Mouse (Mus musculus): ENCODE measurements around the gene Shc3. TPM values are rescaled to one million over a fixed set of nuclear protein-coding genes. Genes with fewer than 3 reads are reported as not detected.

The Shc3 gene
- polyA plus RNA-seq (2015; fragmentation: Nextera tagmentation; extraction: Ambion mirVana): 0.12 TPM in 1 of 2 replicates, not detected in the other

GRCm38 (mm10) chr13:51568911-51569684 lies at the start of gene Shc3:
Gene Shc3 (minus strand): TSS chr13:51569419.

DNA sequence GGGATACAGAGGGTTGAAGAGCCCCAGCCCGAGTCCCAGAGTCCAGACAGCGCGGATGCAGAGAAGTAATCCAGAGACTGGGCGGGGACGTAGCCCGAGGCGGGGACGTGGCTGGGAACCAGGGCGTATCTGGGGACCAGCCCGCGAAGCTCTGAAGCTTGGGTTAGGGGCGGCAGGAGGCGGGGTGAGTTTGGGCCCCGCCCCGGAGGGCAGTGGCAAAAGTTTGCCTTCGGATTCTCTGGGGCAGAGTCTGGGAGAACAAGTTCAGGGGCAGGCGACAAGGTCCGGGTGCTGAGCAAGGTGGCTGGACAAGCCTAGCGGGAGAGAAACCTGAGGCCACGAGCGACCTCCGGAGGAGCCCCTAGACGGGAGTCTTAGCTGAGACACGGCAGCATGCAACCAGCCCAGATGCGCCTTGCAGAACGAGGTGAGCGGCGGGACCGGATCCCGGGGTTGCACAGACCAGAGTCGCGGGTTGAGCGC lies 160.7 kb downstream of the Shc3 start, which contains the start of gene S1pr3:
TSS of gene S1pr3 (plus strand) at position 121 of the 483 bp plus-strand sequence.

Other genes with a start within 250 kb of the Shc3 start
- 19.1 and 20.6 TPM in 2 replicates for gene S1pr3, start 160.8 kb downstream of the Shc3 start, polyA plus RNA-seq (2015; fragmentation: Nextera tagmentation; extraction: Ambion mirVana)
- 69.3 and 89.2 TPM in 2 replicates for gene Cks2, start 75.8 kb upstream of the Shc3 start, polyA plus RNA-seq (2015; fragmentation: Nextera tagmentation; extraction: Ambion mirVana)
- gene Secisbp2, start 82.3 kb upstream of the Shc3 start, polyA plus RNA-seq (2015; fragmentation: Nextera tagmentation; extraction: Ambion mirVana): 15.5 and 16.7 TPM in 2 replicates
- gene Sema4d, start 224.3 kb upstream of the Shc3 start, polyA plus RNA-seq (2015; fragmentation: Nextera tagmentation; extraction: Ambion mirVana): 2.4 and 2.5 TPM in 2 replicates